Mouse (Mus musculus): ENCODE measurements around the gene Tas2r144.

DNA sequence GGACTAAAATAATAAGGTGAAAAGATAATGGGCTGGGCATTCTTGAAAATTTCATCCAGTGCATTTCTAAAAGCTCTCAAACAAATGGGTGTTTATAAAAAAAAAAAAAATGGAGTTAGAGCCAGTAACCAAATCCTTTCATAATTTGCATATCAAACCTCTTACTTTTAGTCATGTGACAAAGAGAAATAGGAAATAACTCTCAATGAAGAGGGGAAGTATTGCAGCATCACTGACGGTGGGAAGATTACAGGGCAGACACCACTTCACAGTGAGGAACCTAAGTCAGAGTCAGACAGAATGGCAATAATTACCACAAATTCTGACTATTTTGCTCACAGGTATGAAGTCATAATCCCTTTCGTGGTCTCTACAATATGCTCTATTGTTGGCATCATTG lies at the start of gene Tas2r144:
- no peak for TF ChIP-seq GATA1 (IDR thresholded peaks at IDR 0.05; ENCODE audit: low read length)
- no peak for TF ChIP-seq TAL1 (IDR thresholded peaks at IDR 0.05; ENCODE audit: low read length)

Data from erythroblast, embryonic 14.5 days (primary cell).